Mouse (Mus musculus) heart, postnatal 0 days (tissue): ENCODE data around the gene Eya2.

Source experiments
- CTCF ChIP-seq: IDR thresholded peaks from 2 replicates; pipeline ENCODE4 v1.5.1; 2016; ENCODE audit warnings: antibody characterized with exemption, control low read depth, low read depth
- EP300 ChIP-seq: IDR thresholded peaks from 2 replicates; pipeline ENCODE4 v1.6.1; 2016; ENCODE audit warnings: antibody characterized with exemption, low read depth

GRCm38 (mm10) chr2:165665176-165665575 is 70.3 kb downstream of the Eya2 start:
- TF ChIP-seq EP300: no peak
- TF ChIP-seq CTCF: no peak
